Mouse (Mus musculus) liver, postnatal 0 days (tissue): ENCODE measurements around the gene Lrrc1. TPM values are rescaled to one million over a fixed set of nuclear protein-coding genes. Genes with fewer than 3 reads are reported as not detected.
A peak's percentile ranks its signal among the peaks of the same experiment; 100 is the strongest.

ENCODE experiments used
- ATAC-seq: fragments of 200-750 bp; cut with Nextera tagmentation; 2 replicates; pipeline ENCODE4 v1.8.0; 2017; ENCODE audit warnings: mild to moderate bottlenecking, moderate library complexity
- DNase-seq: peaks from one replicate; pipeline ENCODE4 v3.0.0-alpha.2; 2016
- H3K27ac ChIP-seq: fragments of 300-500 bp; sonication (generic); 2 replicates; pipeline ENCODE4 v1.5.1; 2014; ENCODE audit warnings: antibody characterized with exemption, moderate library complexity, mild to moderate bottlenecking, low read depth
- H3K27me3 ChIP-seq: fragments of 300-500 bp; sonication (generic); 2 replicates; pipeline ENCODE4 v1.6.1; 2014; ENCODE audit warnings: low read length, control low read depth, mixed read lengths; ENCODE audit not compliant: insufficient read depth
- H3K36me3 ChIP-seq: fragments of 300-500 bp; sonication (generic); replicated peaks from 2 replicates; pipeline ENCODE4 v1.6.1; 2014; ENCODE audit warnings: mild to moderate bottlenecking, control low read depth, low read length, moderate library complexity, mixed read lengths; ENCODE audit not compliant: insufficient read depth
- H3K4me1 ChIP-seq: fragments of 300-500 bp; sonication (generic); 2 replicates; pipeline ENCODE4 v1.6.1; 2014; ENCODE audit warnings: antibody characterized with exemption, mild to moderate bottlenecking, control low read depth; ENCODE audit not compliant: insufficient read depth
- H3K4me2 ChIP-seq: fragments of 300-500 bp; sonication (generic); 2 replicates; pipeline ENCODE4 v1.6.1; 2014; ENCODE audit warnings: low read depth, mild to moderate bottlenecking, low read length, moderate library complexity, mixed read lengths
- H3K4me3 ChIP-seq: fragments of 300-500 bp; sonication (generic); 2 replicates; pipeline ENCODE4 v1.5.1; 2014; ENCODE audit warnings: low read depth, low read length
- H3K9ac ChIP-seq: fragments of 300-500 bp; sonication (generic); replicated peaks from 2 replicates; pipeline ENCODE4 v1.6.1; 2014; ENCODE audit warnings: mild to moderate bottlenecking, moderate library complexity
- H3K9me3 ChIP-seq: fragments of 300-500 bp; sonication (generic); 2 replicates; pipeline ENCODE4 v1.6.1; 2016; ENCODE audit warnings: mild to moderate bottlenecking, control low read depth, low read length, mixed read lengths
- CTCF ChIP-seq: sonication (generic); IDR thresholded peaks from 2 replicates; pipeline ENCODE4 v1.5.1; 2016; ENCODE audit warnings: antibody characterized with exemption, low read depth
- EP300 ChIP-seq: IDR thresholded peaks from 2 replicates; pipeline ENCODE4 v1.6.1; 2016; ENCODE audit warnings: antibody characterized with exemption, low read depth, mild to moderate bottlenecking
- WGBS: fragments of 180-500 bp; shearing (Covaris S2); extraction: QIAGEN DNeasy Blood & Tissue Kit; methylation state at CpG from one replicate; pipeline ENCODE4 v1.1.7; 2014; ENCODE audit not compliant: insufficient replicate concordance; 5-methylcytosine and 5-hydroxymethylcytosine counted together
- polyA plus RNA-seq: library from polyadenylated mRNA; unstranded; fragments of >200 nt; fragmentation: Nextera tagmentation; extraction: Ambion mirVana; gene quantifications from 2 replicates; pipeline ENCODE4 v1.2.1, GENCODE M21; 2015

Lrrc1 gene
- polyA plus RNA-seq, 1 experiment from 2014 or later, result 1.5 TPM

- no peak for ATAC-seq
- H3K36me3 ChIP-seq, result no peaks in the 10 kb centered on the region
- WGBS, result 77% methylated on average over 7 of the region's 7 CpGs
Measured at GRCm38 (mm10) chr9:77410524-77410923, 134.1 kb downstream of the Lrrc1 start.

GRCm38 (mm10) chr9:77408053-77408603, 136.5 kb downstream of the Lrrc1 start:
- H3K4me1 ChIP-seq, result no peaks in the 10 kb centered on the region
- no peak overlapping the region for H3K4me3 ChIP-seq
- TF ChIP-seq EP300 (no peak), CTCF (no peak)
- DNase-seq (no peak), ATAC-seq (no peak)
- H3K4me2 ChIP-seq, result no peak overlapping the region
- H3K27ac ChIP-seq, result no peak overlapping the region
- no peaks in the 10 kb centered on the region for H3K36me3 ChIP-seq
- no peak overlapping the region for H3K9ac ChIP-seq
- H3K9me3 ChIP-seq, result no peaks in the 10 kb centered on the region
- no peaks in the 10 kb centered on the region for H3K27me3 ChIP-seq
- WGBS, result 64% methylated on average over 6 of the region's 6 CpGs

More at GRCm38 (mm10) chr9:77410524-77410923, 134.1 kb downstream of the Lrrc1 start:
- TF ChIP-seq CTCF, result no peak
- no peak for TF ChIP-seq EP300
- Histone ChIP-seq H3K4me1 (no peaks in the 10 kb centered on the region), H3K27me3 (no peaks in the 10 kb centered on the region), H3K4me3 (no peak overlapping the region), H3K9ac (no peak overlapping the region), H3K9me3 (no peaks in the 10 kb centered on the region), H3K4me2 (no peak overlapping the region), H3K27ac (no peak overlapping the region)
- no peak for DNase-seq

GRCm38 (mm10) chr9:77406906-77407305, 137.8 kb downstream of the Lrrc1 start:
- H3K4me3 ChIP-seq, result no peak overlapping the region
- no peak overlapping the region for H3K27ac ChIP-seq
- ATAC-seq (no peak), DNase-seq (peak; percentile 70)
- no peaks in the 10 kb centered on the region for H3K36me3 ChIP-seq
- TF ChIP-seq CTCF (peak; percentile 62), EP300 (no peak)
- H3K4me2 ChIP-seq, result no peak overlapping the region
- no peak overlapping the region for H3K9ac ChIP-seq
- no peaks in the 10 kb centered on the region for H3K4me1 ChIP-seq
- H3K27me3 ChIP-seq, result no peaks in the 10 kb centered on the region
- no peaks in the 10 kb centered on the region for H3K9me3 ChIP-seq
- WGBS, result 54% methylated on average over 7 of the region's 7 CpGs

DNA sequence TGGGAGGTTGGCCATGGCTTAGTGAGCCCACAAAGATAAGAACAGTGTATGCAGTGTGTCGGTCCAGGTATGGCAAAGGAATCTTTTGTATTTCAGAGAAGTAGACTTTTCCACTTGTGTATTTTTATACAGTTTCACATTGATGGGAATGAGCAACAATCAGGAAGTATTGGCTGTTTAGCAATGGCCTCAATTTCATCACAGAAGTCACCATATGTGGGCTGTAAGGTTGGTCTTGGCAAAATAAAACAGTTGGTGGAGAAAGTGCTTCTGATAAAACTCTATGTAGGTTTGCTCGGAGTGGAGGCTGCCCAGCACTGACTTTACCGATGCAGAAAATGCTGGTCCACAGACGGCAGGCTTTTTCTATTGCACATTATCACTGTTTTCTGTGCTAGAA, 140.2 kb downstream of the Lrrc1 start:
- no peak for DNase-seq
- no peaks in the 10 kb centered on the region for H3K27me3 ChIP-seq
- H3K4me3 ChIP-seq, result no peak overlapping the region
- H3K4me2 ChIP-seq, result no peak overlapping the region
- no peaks in the 10 kb centered on the region for H3K36me3 ChIP-seq
- peak; percentile 59 for ATAC-seq
- no peak overlapping the region for H3K27ac ChIP-seq
- TF ChIP-seq CTCF (no peak), EP300 (no peak)
- H3K9ac ChIP-seq, result no peak overlapping the region
- H3K4me1 ChIP-seq, result no peaks in the 10 kb centered on the region
- 55% methylated on average over 4 of the region's 4 CpGs for WGBS
- no peaks in the 10 kb centered on the region for H3K9me3 ChIP-seq

- H3K27ac ChIP-seq, result no peak overlapping the region
- H3K27me3 ChIP-seq, result no peaks in the 10 kb centered on the region
- no peak overlapping the region for H3K9ac ChIP-seq
- no peak overlapping the region for H3K4me2 ChIP-seq
- no peak for TF ChIP-seq CTCF
- TF ChIP-seq EP300, result no peak
- H3K4me3 ChIP-seq, result no peak overlapping the region
- no peak for ATAC-seq
- 75% methylated on average over 6 of the region's 6 CpGs for WGBS
- no peaks in the 10 kb centered on the region for H3K9me3 ChIP-seq
- no peaks in the 10 kb centered on the region for H3K36me3 ChIP-seq
- no peak for DNase-seq
- no peaks in the 10 kb centered on the region for H3K4me1 ChIP-seq
Measured at GRCm38 (mm10) chr9:77403961-77404360, 140.7 kb downstream of the Lrrc1 start.

DNA sequence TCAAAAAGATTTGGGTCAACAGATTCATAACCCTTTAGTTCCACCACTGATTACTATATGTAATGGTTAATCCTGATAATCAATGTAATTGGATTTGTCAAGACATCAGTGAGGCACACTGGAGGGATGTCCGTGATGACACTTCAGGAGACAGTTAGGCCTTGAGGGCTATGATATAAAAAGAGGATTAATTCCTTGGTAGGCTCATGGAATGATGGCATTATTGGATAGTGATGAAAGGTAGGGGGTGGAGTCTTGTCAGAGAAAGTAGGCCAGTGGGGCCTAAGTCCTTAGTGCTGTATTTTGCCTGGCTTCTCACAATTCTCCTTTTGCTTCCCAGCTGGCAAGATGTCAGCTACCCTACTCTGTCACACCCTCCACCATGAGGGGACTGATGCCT, 141.7 kb downstream of the Lrrc1 start:
- Histone ChIP-seq H3K4me3 (no peak overlapping the region), H3K4me1 (no peaks in the 10 kb centered on the region), H3K9ac (no peak overlapping the region), H3K9me3 (no peaks in the 10 kb centered on the region), H3K27ac (no peak overlapping the region), H3K36me3 (no peaks in the 10 kb centered on the region), H3K27me3 (no peaks in the 10 kb centered on the region), H3K4me2 (no peak overlapping the region)
- DNase-seq (no peak), ATAC-seq (no peak)
- 76% methylated on average over 1 of the region's 1 CpGs for WGBS
- no peak for TF ChIP-seq CTCF
- no peak for TF ChIP-seq EP300

DNA sequence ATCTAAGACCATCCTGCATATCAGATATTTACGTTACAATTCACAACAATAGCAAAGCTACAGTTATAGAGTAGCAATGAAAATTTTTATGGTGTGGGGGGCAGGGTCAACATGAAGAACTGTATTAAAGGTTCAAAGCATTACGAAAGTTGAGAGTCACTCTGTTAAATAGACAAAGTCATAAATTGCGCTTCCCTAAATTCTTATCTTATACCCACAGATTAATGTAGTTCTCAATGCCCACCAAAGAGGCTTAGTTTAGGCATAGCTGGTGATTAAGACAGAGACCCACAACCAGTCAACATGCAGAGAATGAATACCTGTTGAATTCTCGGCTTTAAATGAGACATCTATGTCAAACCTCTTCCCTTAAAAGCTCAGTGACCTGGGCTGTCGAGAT, 144.9 kb downstream of the Lrrc1 start:
- DNase-seq, result no peak

More for the DNA sequence above, 144.9 kb downstream of the Lrrc1 start:
- no peak overlapping the region for H3K4me3 ChIP-seq
- no peak overlapping the region for H3K27ac ChIP-seq
- H3K9me3 ChIP-seq, result no peaks in the 10 kb centered on the region
- no peaks in the 10 kb centered on the region for H3K27me3 ChIP-seq
- no peak overlapping the region for H3K9ac ChIP-seq
- no peaks in the 10 kb centered on the region for H3K36me3 ChIP-seq
- H3K4me1 ChIP-seq, result no peaks in the 10 kb centered on the region
- TF ChIP-seq EP300 (no peak), CTCF (no peak)
- H3K4me2 ChIP-seq, result no peak overlapping the region
- ATAC-seq, result no peak
- WGBS, result 75% methylated on average over 5 of the region's 5 CpGs
